ENCODE assay signal across 8 mouse cellular contexts in the genomic region with DNA sequence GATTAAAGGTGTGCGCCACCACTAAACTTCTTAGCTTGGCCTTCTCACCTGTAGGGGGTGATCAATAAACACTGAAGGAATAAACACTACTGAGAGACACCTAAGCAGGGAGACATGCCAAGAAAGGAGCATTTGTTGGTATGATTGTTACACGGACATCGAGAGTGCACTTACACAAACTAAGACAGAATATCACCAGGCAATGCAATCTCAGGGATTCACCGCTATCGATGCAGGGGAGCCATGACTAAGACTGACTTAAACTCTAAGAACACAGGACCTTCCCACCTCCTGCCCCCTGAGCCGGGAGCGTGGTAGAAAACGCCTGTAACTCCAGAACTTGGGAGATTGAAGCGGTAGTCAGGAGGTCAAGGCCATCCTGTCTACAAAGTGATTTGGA. TPM values are rescaled to one million over a fixed set of nuclear protein-coding genes. Genes with fewer than 3 reads are reported as not detected.
DNase-seq lines count a peak whose midpoint lies in the region; ATAC-seq lines count a peak whose summit lies in the region.

No protein-coding gene starts in this region.

- H3K27me3 ChIP-seq in kidney, embryonic 15.5 days = no peaks in the 10 kb centered on the region
- no peaks in the 10 kb centered on the region for H3K27me3 ChIP-seq in hindbrain, embryonic 13.5 days
- no peaks in the 10 kb centered on the region for H3K27me3 ChIP-seq in midbrain, embryonic 16.5 days (ENCODE audit: control insufficient read depth, insufficient read depth, low read depth, low read length)

- H3K4me1 ChIP-seq in kidney, embryonic 15.5 days = peaks cover 14% of the 10 kb centered on the region
- peaks cover 15% of the 10 kb centered on the region for H3K4me1 ChIP-seq in hindbrain, embryonic 13.5 days (replicated peaks)
- peaks cover 7% of the 10 kb centered on the region for H3K4me1 ChIP-seq in midbrain, embryonic 16.5 days (ENCODE audit: control insufficient read depth, insufficient read depth, low read length)

- peak overlapping the region; percentile 88 for H3K4me3 ChIP-seq in kidney, embryonic 15.5 days (replicated peaks)
- H3K4me3 ChIP-seq in hindbrain, embryonic 13.5 days = peak overlapping the region; percentile 68
- peak overlapping the region; percentile 66 for H3K4me3 ChIP-seq in midbrain, embryonic 16.5 days (ENCODE audit: low read depth, low read length)

- peak overlapping the region; percentile 84 for H3K27ac ChIP-seq in kidney, embryonic 15.5 days
- H3K27ac ChIP-seq in hindbrain, embryonic 13.5 days = peak overlapping the region; percentile 80
- peak overlapping the region; percentile 48 for H3K27ac ChIP-seq in midbrain, embryonic 16.5 days (ENCODE audit: low read length)

- peaks cover 59% of the 10 kb centered on the region for H3K36me3 ChIP-seq in kidney, embryonic 15.5 days
- H3K36me3 ChIP-seq in hindbrain, embryonic 13.5 days = peaks cover 48% of the 10 kb centered on the region
- H3K36me3 ChIP-seq in midbrain, embryonic 16.5 days (ENCODE audit: control insufficient read depth, insufficient read depth, low read length) = peaks cover 11% of the 10 kb centered on the region; the same call in 1 of the 2 replicates

- H3K9me3 ChIP-seq in kidney, embryonic 15.5 days (replicated peaks) = no peaks in the 10 kb centered on the region
- no peaks in the 10 kb centered on the region for H3K9me3 ChIP-seq in hindbrain, embryonic 13.5 days
- no peaks in the 10 kb centered on the region for H3K9me3 ChIP-seq in midbrain, embryonic 16.5 days (replicated peaks; ENCODE audit: control insufficient read depth, low read length, poor library complexity, severe bottlenecking)

- 33% methylated on average over 9 of the region's 9 CpGs for WGBS in kidney, embryonic 15.5 days
- 40% methylated on average over 9 of the region's 9 CpGs for WGBS in hindbrain, embryonic 13.5 days
- 40% methylated on average over 9 of the region's 9 CpGs for WGBS in midbrain, embryonic 16.5 days

- H3K9ac ChIP-seq in kidney, embryonic 15.5 days = peak overlapping the region; percentile 88
- H3K9ac ChIP-seq in hindbrain, embryonic 13.5 days = peak overlapping the region; percentile 91
- H3K9ac ChIP-seq in midbrain, embryonic 16.5 days (ENCODE audit: low read depth, low read length) = peak overlapping the region; percentile 61

- no peak for ATAC-seq in kidney, embryonic 15.5 days (replicated peaks; ENCODE audit: low FRiP score)
- ATAC-seq in hindbrain, embryonic 13.5 days (ENCODE audit: low FRiP score) = no peak
- ATAC-seq in midbrain, embryonic 16.5 days = no peak
- no peak for ATAC-seq in megakaryocyte progenitor cell, adult 5-6 weeks (replicated peaks; ENCODE audit: poor library complexity)

- peak overlapping the region; percentile 85 for H3K4me2 ChIP-seq in kidney, embryonic 15.5 days
- peak overlapping the region; percentile 93 for H3K4me2 ChIP-seq in hindbrain, embryonic 13.5 days
- H3K4me2 ChIP-seq in midbrain, embryonic 16.5 days (ENCODE audit: low read length) = peak overlapping the region; percentile 72

- DNase-seq in kidney, adult 9 months = no peak
- DNase-seq in NIH3T3 (ENCODE audit: low read depth) = peak; percentile 39
- DNase-seq in layer of hippocampus, adult 11-12 months (ENCODE audit: low spot score) = no peak
- no peak for DNase-seq in layer of hippocampus, postnatal 36 days

RNA-seq across cellular contexts. Expression of a gene that starts 0.7 kb away (rescaled TPM):
- 144 and 152 TPM in 2 replicates for polyA plus RNA-seq in kidney, embryonic 15.5 days (2015; fragmentation: Nextera tagmentation; extraction: Ambion mirVana)
- polyA plus RNA-seq in hindbrain, embryonic 13.5 days (2015; fragmentation: Nextera tagmentation; extraction: Ambion mirVana) = 108 and 114 TPM in 2 replicates
- 95.8 and 99.4 TPM in 2 replicates for polyA plus RNA-seq in midbrain, embryonic 16.5 days (2015; fragmentation: Nextera tagmentation; extraction: Ambion mirVana)
- 104 and 122 TPM in 2 replicates for total RNA-seq in megakaryocyte progenitor cell, adult 5-6 weeks (2015)
- 44.1 and 59.1 TPM in 2 replicates for total RNA-seq in megakaryocyte progenitor cell, adult 5-6 weeks (2017)
- 10 to 100 TPM; 55.7 to 56.6 TPM for total RNA-seq in layer of hippocampus, postnatal 36 days (2021)

RNA-seq across cellular contexts. Expression of a gene that starts 0.8 kb away (rescaled TPM):
- polyA plus RNA-seq in kidney, embryonic 15.5 days (2015; fragmentation: Nextera tagmentation; extraction: Ambion mirVana) = 30.0 and 30.8 TPM in 2 replicates
- polyA plus RNA-seq in hindbrain, embryonic 13.5 days (2015; fragmentation: Nextera tagmentation; extraction: Ambion mirVana) = 20.6 and 22.6 TPM in 2 replicates
- 15.6 and 16.4 TPM in 2 replicates for polyA plus RNA-seq in midbrain, embryonic 16.5 days (2015; fragmentation: Nextera tagmentation; extraction: Ambion mirVana)
- 8.1 and 8.8 TPM in 2 replicates for total RNA-seq in megakaryocyte progenitor cell, adult 5-6 weeks (2015)
- total RNA-seq in megakaryocyte progenitor cell, adult 5-6 weeks (2017) = 13.5 and 15.7 TPM in 2 replicates
- total RNA-seq in layer of hippocampus, postnatal 36 days (2021) = 10 to 100 TPM in 1 of 2 experiments, 1 to 10 TPM in 1; 9.9 to 11.6 TPM

RNA-seq across cellular contexts. Expression of a gene that starts 15.0 kb away (rescaled TPM):
- polyA plus RNA-seq in kidney, embryonic 15.5 days (2015; fragmentation: Nextera tagmentation; extraction: Ambion mirVana) = not detected in 2 replicates
- 3.1 and 3.6 TPM in 2 replicates for polyA plus RNA-seq in hindbrain, embryonic 13.5 days (2015; fragmentation: Nextera tagmentation; extraction: Ambion mirVana)
- 0.61 and 0.95 TPM in 2 replicates for polyA plus RNA-seq in midbrain, embryonic 16.5 days (2015; fragmentation: Nextera tagmentation; extraction: Ambion mirVana)
- not detected in 2 replicates for total RNA-seq in megakaryocyte progenitor cell, adult 5-6 weeks (2015)
- not detected in 2 replicates for total RNA-seq in megakaryocyte progenitor cell, adult 5-6 weeks (2017)
- total RNA-seq in layer of hippocampus, postnatal 36 days (2021) = under 1 TPM; 0.38 to 0.45 TPM

RNA-seq across cellular contexts. Expression of a gene that starts 24.3 kb away (rescaled TPM):
- 8.2 and 9.2 TPM in 2 replicates for polyA plus RNA-seq in kidney, embryonic 15.5 days (2015; fragmentation: Nextera tagmentation; extraction: Ambion mirVana)
- 3.1 and 3.4 TPM in 2 replicates for polyA plus RNA-seq in hindbrain, embryonic 13.5 days (2015; fragmentation: Nextera tagmentation; extraction: Ambion mirVana)
- polyA plus RNA-seq in midbrain, embryonic 16.5 days (2015; fragmentation: Nextera tagmentation; extraction: Ambion mirVana) = 3.2 and 5.2 TPM in 2 replicates
- total RNA-seq in megakaryocyte progenitor cell, adult 5-6 weeks (2015) = 1.6 and 2.2 TPM in 2 replicates
- 1.7 and 4.1 TPM in 2 replicates for total RNA-seq in megakaryocyte progenitor cell, adult 5-6 weeks (2017)
- total RNA-seq in layer of hippocampus, postnatal 36 days (2021) = 1 to 10 TPM in 1 of 2 experiments, under 1 TPM in 1; 0.92 to 1.3 TPM

RNA-seq across cellular contexts. Expression of a gene that starts 25.6 kb away (rescaled TPM):
- polyA plus RNA-seq in kidney, embryonic 15.5 days (2015; fragmentation: Nextera tagmentation; extraction: Ambion mirVana) = 57.2 and 67.6 TPM in 2 replicates
- polyA plus RNA-seq in hindbrain, embryonic 13.5 days (2015; fragmentation: Nextera tagmentation; extraction: Ambion mirVana) = 105 and 111 TPM in 2 replicates
- polyA plus RNA-seq in midbrain, embryonic 16.5 days (2015; fragmentation: Nextera tagmentation; extraction: Ambion mirVana) = 117 and 121 TPM in 2 replicates
- 41.4 and 47.5 TPM in 2 replicates for total RNA-seq in megakaryocyte progenitor cell, adult 5-6 weeks (2015)
- 19.2 and 21.1 TPM in 2 replicates for total RNA-seq in megakaryocyte progenitor cell, adult 5-6 weeks (2017)
- 100 to 1,000 TPM; 156 to 162 TPM for total RNA-seq in layer of hippocampus, postnatal 36 days (2021)
